ENCODE assay signal across 9 mouse cellular contexts in the genomic region with DNA sequence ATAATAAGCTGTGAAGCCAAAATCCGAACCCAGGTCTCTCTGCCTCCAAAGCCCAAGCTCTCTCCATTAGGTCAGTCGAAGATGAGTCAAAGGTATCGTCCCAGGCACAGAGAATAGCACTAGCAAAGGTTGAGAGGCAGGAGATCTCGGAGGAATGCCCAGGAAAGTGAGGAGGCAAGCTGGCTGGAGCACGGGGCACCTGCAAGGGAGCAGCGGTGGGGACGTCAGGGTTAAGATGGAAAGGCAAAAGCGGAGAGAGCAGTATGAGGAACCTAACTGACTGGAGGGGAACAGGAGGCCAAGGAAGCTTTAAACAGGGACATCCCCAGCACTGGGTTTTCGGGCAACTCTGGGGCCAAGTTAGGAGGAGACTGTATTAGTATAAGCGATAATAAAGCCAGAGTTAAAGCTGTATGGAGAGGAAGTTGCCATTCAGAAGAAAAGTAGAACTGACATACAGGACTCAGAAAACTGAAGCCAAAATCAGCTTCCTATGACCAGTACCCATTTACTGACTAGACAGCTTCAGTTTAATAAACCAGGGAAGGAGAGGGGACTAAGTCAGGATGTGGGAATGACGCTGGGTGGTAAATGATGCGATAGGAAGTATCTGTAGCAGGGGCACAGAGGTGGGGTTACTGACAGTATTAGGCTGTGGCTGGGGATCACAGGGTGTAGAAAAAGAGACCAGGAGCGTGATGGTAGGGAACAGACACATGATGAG. TPM values are rescaled to one million over a fixed set of nuclear protein-coding genes. Genes with fewer than 3 reads are reported as not detected.
DNase-seq lines count a peak whose midpoint lies in the region; ATAC-seq lines count a peak whose summit lies in the region.
"Had no signal": no experiment of that assay in that cellular context is flagged by ENCODE, and none has a peak within 500 bp of the region (broad histone marks: within the 10 kb centered on the region; RNA-seq: fewer than 3 reads in every experiment).

No protein-coding gene starts in this region.

- no peaks in the 10 kb centered on the region for H3K9me3 ChIP-seq in megakaryocyte, embryonic 14.5 days

- H3K4me3 ChIP-seq in megakaryocyte, embryonic 14.5 days (replicated peaks): peak overlapping the region; percentile 99

- H3K4me1 ChIP-seq in megakaryocyte, embryonic 14.5 days: peaks cover 77% of the 10 kb centered on the region

- no peak for ATAC-seq in megakaryocyte, adult 5-6 weeks (ENCODE audit: poor library complexity, severe bottlenecking)

- no peaks in the 10 kb centered on the region for H3K27me3 ChIP-seq in megakaryocyte, embryonic 14.5 days (replicated peaks)
- H3K27me3 ChIP-seq in splenic B cell, adult 2 months (ENCODE audit: control insufficient read depth, insufficient read depth, low read length, poor library complexity, severe bottlenecking): no peaks in the 10 kb centered on the region

- H3K36me3 ChIP-seq in megakaryocyte, embryonic 14.5 days (replicated peaks; ENCODE audit: low read length): peaks cover 66% of the 10 kb centered on the region
- H3K36me3 ChIP-seq in splenic B cell, adult 2 months (ENCODE audit: control insufficient read depth, insufficient read depth, low read length, poor library complexity, severe bottlenecking): peaks cover 8% of the 10 kb centered on the region

- DNase-seq in adrenal gland, postnatal 10 days: peak; percentile 30
- no peak for DNase-seq in adrenal gland, postnatal 4 days (ENCODE audit: low spot score in 2 of 2)
- peak; percentile 35 for DNase-seq in liver
- peak; percentile 25 for DNase-seq in splenic B cell, adult 2 months (ENCODE audit: low read depth, low spot score)
- DNase-seq in cerebellum, postnatal 36 days: no peak
- no peak for DNase-seq in yolk sac, embryonic 10.5 days (ENCODE audit: low spot score)
- DNase-seq: right cerebral cortex, postnatal 14 days had no signal

RNA-seq across cellular contexts. Expression of a gene that starts 2.5 kb away (rescaled TPM):
- 100 to 1,000 TPM in 1 of 2 experiments, 10 to 100 TPM in 1; 90.4 to 108 TPM for total RNA-seq in adrenal gland, postnatal 10 days (2021)
- total RNA-seq in adrenal gland, postnatal 4 days (2021): 100 to 1,000 TPM; 130 to 160 TPM
- polyA plus RNA-seq in megakaryocyte, embryonic 14.5 days (2012; ENCODE audit: insufficient read depth, low replicate concordance): 2.7 TPM in 1 of 2 replicates, not detected in the other
- 29.4 and 33.0 TPM in 2 replicates for total RNA-seq in megakaryocyte, adult 5-6 weeks (2015)
- 84.6 and 101 TPM in 2 replicates for total RNA-seq in megakaryocyte, adult 5-6 weeks (2017)

RNA-seq across cellular contexts. Expression of a gene that starts 2.8 kb away (rescaled TPM):
- total RNA-seq in adrenal gland, postnatal 10 days (2021): 100 to 1,000 TPM; 171 to 192 TPM
- total RNA-seq in adrenal gland, postnatal 4 days (2021): 100 to 1,000 TPM; 209 to 246 TPM
- 637 and 823 TPM in 2 replicates for polyA plus RNA-seq in megakaryocyte, embryonic 14.5 days (2012; ENCODE audit: insufficient read depth, low replicate concordance)
- total RNA-seq in megakaryocyte, adult 5-6 weeks (2015): 226 and 299 TPM in 2 replicates
- 408 and 426 TPM in 2 replicates for total RNA-seq in megakaryocyte, adult 5-6 weeks (2017)

RNA-seq across cellular contexts. Expression of a gene that starts 18.8 kb away (rescaled TPM):
- total RNA-seq in adrenal gland, postnatal 10 days (2021): 10 to 100 TPM; 41.7 to 54.1 TPM
- 10 to 100 TPM; 65.3 to 68.5 TPM for total RNA-seq in adrenal gland, postnatal 4 days (2021)
- polyA plus RNA-seq in megakaryocyte, embryonic 14.5 days (2012; ENCODE audit: insufficient read depth, low replicate concordance): 26.9 and 28.2 TPM in 2 replicates
- 18.6 and 20.8 TPM in 2 replicates for total RNA-seq in megakaryocyte, adult 5-6 weeks (2015)
- 8.2 and 24.7 TPM in 2 replicates for total RNA-seq in megakaryocyte, adult 5-6 weeks (2017)

RNA-seq across cellular contexts. Expression of a gene that starts 19.0 kb away (rescaled TPM):
- total RNA-seq in adrenal gland, postnatal 10 days (2021): 10 to 100 TPM; 10.5 to 15.4 TPM
- total RNA-seq in adrenal gland, postnatal 4 days (2021): 10 to 100 TPM; 17.8 to 18.2 TPM
- 9.1 and 40.1 TPM in 2 replicates for polyA plus RNA-seq in megakaryocyte, embryonic 14.5 days (2012; ENCODE audit: insufficient read depth, low replicate concordance)
- total RNA-seq in megakaryocyte, adult 5-6 weeks (2015): 8.4 and 8.5 TPM in 2 replicates
- total RNA-seq in megakaryocyte, adult 5-6 weeks (2017): 9.5 and 9.8 TPM in 2 replicates

RNA-seq across cellular contexts. Expression of a gene that starts 24.6 kb away (rescaled TPM):
- 1 to 10 TPM; 1.8 to 1.9 TPM for total RNA-seq in adrenal gland, postnatal 10 days (2021)
- total RNA-seq in adrenal gland, postnatal 4 days (2021): 1 to 10 TPM; 1.4 to 2.2 TPM
- not detected in 2 replicates for polyA plus RNA-seq in megakaryocyte, embryonic 14.5 days (2012; ENCODE audit: insufficient read depth, low replicate concordance)
- total RNA-seq in megakaryocyte, adult 5-6 weeks (2015): not detected in 2 replicates
- not detected in 2 replicates for total RNA-seq in megakaryocyte, adult 5-6 weeks (2017)

Comparison
In these comparisons a context has a peak if more than half of its experiments do, and no peak if none do; other contexts are left out.
1. DNase-seq: peak in adrenal gland, postnatal 10 days (single experiment), liver (single experiment) and splenic B cell, adult 2 months (single experiment); none in adrenal gland, postnatal 4 days (0 of 2), cerebellum, postnatal 36 days (0 of 2) and yolk sac, embryonic 10.5 days (single experiment).